Mouse (Mus musculus): ENCODE data around the gene Fktn. TPM values are rescaled to one million over a fixed set of nuclear protein-coding genes. Genes with fewer than 3 reads are reported as not detected.

The Fktn gene
- polyA plus RNA-seq, 1 experiment, result 0.96 TPM

DNA sequence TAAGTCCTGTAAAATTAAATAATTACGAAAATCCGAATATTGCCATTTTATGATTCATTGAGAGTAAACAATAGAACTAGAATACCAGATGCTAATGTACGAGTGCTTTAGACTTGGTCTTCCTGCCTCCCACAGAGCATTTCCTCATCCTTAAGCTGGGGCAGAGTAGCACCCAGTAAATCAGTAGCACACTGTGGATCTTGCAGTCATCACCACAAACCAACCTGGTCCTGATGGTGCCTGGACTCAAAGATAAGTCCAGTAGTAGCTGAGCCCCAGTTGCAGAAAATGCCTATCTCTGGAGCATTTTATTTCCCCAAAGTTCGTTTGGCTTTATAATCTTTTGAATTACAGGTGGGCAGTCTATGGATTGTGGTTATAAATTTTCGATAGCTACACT lies 73.1 kb downstream of the Fktn start:
- H3K4me3 ChIP-seq (ENCODE audit: low read depth, low read length), result no peak overlapping the region
- no peak for TF ChIP-seq CTCF (IDR thresholded peaks at IDR 0.05; ENCODE audit: extremely low read depth, insufficient read length, insufficient replicate concordance, low read depth, low read length)
- no peak for TF ChIP-seq POLR2A (IDR thresholded peaks at IDR 0.05; ENCODE audit: low read depth, low read length)
- WGBS, result 66% methylated on average over 5 of the region's 5 CpGs
- no peaks in the 10 kb centered on the region for H3K4me1 ChIP-seq (ENCODE audit: control insufficient read depth, insufficient read depth, insufficient read length, low read length)
- H3K36me3 ChIP-seq (ENCODE audit: control insufficient read depth, insufficient read depth, low read length), result no peaks in the 10 kb centered on the region
- H3K27me3 ChIP-seq (ENCODE audit: control insufficient read depth, insufficient read depth, low read length), result no peaks in the 10 kb centered on the region
- H3K27ac ChIP-seq (ENCODE audit: insufficient read depth, low read depth, low read length), result no peak overlapping the region

DNA sequence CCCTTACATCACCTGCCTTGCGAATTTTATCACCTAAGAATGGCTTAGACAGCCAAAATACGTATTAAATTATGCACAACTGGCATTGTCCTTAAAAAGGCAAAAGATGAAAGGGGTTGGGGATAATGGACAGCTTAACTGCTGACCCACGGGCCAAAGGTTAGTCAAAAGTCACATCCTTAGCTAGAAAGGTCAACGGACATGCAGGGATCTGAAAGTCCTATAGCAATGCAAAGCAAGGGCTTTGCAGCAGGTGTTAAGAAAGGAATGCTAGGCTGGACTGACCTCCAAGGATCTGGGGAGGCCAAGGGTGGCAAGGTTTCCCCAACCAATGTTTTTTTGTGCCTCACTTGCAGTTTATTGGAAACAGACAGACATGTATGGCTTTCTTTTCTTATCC lies 75.5 kb downstream of the Fktn start:
- TF ChIP-seq CTCF (IDR thresholded peaks at IDR 0.05; ENCODE audit: extremely low read depth, insufficient read length, insufficient replicate concordance, low read depth, low read length), result no peak
- no peak for TF ChIP-seq POLR2A (IDR thresholded peaks at IDR 0.05; ENCODE audit: low read depth, low read length)
- 44% methylated on average over 4 of the region's 4 CpGs for WGBS
- no peaks in the 10 kb centered on the region for H3K4me1 ChIP-seq (ENCODE audit: control insufficient read depth, insufficient read depth, insufficient read length, low read length)
- H3K36me3 ChIP-seq (ENCODE audit: control insufficient read depth, insufficient read depth, low read length), result no peaks in the 10 kb centered on the region
- no peak overlapping the region for H3K4me3 ChIP-seq (ENCODE audit: low read depth, low read length)
- no peak overlapping the region for H3K27ac ChIP-seq (ENCODE audit: insufficient read depth, low read depth, low read length)
- no peaks in the 10 kb centered on the region for H3K27me3 ChIP-seq (ENCODE audit: control insufficient read depth, insufficient read depth, low read length)

DNA sequence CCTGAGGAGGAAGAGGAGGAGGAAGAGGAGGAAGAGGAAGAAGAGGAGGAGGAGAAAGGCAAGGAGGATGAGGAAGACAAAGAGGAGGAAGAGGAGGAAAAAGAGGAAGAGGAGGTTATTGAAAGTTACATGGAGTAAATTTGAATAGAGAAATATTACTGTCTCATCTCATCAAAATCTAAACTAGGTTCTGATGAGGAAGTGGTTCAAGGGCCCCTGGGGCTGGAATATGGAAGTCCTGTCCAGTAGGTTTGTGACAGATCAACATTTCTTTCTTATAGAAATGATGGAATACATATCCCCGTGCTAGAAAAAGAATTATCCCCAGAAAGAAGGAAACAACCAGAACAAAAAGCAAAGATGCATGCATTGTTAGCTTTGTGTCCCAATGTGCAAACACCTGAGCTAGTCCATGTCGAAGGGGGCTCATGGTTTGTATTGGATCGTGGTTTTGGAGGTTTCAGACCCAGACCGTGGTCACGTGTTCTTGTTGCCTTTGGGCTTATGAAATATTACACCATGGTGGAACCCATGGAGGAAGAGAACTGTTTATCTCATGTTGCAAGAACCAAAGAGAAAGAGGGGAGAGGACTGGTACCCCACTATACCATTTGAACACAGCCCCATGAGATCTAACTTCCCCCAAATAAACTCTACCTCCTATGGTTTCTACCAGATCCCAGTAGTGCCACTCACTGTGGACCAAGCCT lies 80.6 kb downstream of the Fktn start:
- no peak overlapping the region for H3K4me3 ChIP-seq (ENCODE audit: low read depth, low read length)
- no peaks in the 10 kb centered on the region for H3K4me1 ChIP-seq (ENCODE audit: control insufficient read depth, insufficient read depth, insufficient read length, low read length)
- H3K36me3 ChIP-seq (ENCODE audit: control insufficient read depth, insufficient read depth, low read length), result no peaks in the 10 kb centered on the region
- WGBS, result 88% methylated on average over 5 of the region's 5 CpGs
- no peak overlapping the region for H3K27ac ChIP-seq (ENCODE audit: insufficient read depth, low read depth, low read length)
- H3K27me3 ChIP-seq (ENCODE audit: control insufficient read depth, insufficient read depth, low read length), result no peaks in the 10 kb centered on the region
- TF ChIP-seq CTCF (IDR thresholded peaks at IDR 0.05; ENCODE audit: extremely low read depth, insufficient read length, insufficient replicate concordance, low read depth, low read length) (no peak), POLR2A (IDR thresholded peaks at IDR 0.05; ENCODE audit: low read depth, low read length) (no peak)

DNA sequence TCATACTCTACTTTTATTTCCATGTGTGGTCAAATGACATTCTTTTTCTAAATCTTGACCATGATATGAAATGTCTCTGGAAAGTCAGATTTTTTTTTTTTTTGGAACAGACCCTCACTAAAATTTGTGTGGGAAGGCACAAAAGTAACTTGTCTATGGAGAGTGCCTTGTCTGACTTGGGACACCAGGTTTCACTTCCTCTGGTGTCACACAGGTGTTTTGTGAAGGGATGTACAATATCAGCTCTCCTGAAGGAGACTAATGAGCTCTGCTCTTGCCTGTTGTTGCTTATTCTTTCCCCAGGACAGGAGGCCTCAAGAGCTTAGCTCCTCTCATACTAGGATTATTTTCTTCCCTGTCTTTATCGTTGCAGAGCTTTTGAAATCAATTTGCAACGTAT lies 81.3 kb downstream of the Fktn start:
- H3K4me3 ChIP-seq (ENCODE audit: low read depth, low read length), result no peak overlapping the region
- H3K36me3 ChIP-seq (ENCODE audit: control insufficient read depth, insufficient read depth, low read length), result no peaks in the 10 kb centered on the region
- no peaks in the 10 kb centered on the region for H3K27me3 ChIP-seq (ENCODE audit: control insufficient read depth, insufficient read depth, low read length)
- no peak overlapping the region for H3K27ac ChIP-seq (ENCODE audit: insufficient read depth, low read depth, low read length)
- TF ChIP-seq CTCF (IDR thresholded peaks at IDR 0.05; ENCODE audit: extremely low read depth, insufficient read length, insufficient replicate concordance, low read depth, low read length) (no peak), POLR2A (IDR thresholded peaks at IDR 0.05; ENCODE audit: low read depth, low read length) (no peak)
- 77% methylated on average over 2 of the region's 2 CpGs for WGBS
- no peaks in the 10 kb centered on the region for H3K4me1 ChIP-seq (ENCODE audit: control insufficient read depth, insufficient read depth, insufficient read length, low read length)

DNA sequence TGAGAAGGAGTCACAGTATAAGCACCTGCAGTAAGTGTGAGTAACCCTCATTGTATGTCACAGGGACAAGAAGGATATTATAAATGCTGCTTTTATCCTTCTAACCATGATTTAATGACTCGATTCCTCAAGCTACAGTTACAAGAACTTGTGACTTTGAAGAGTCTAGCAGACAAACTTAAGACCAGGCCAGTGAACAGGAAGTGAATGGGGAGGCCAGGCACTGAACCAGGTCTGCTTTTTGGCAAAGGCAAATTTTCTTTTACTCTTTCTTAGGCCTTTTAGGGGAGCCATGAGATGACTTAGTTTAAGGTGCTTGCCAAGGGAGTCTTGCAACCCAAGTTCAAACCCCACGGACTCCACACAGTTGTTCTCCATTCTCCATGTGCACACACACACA lies 81.9 kb downstream of the Fktn start:
- TF ChIP-seq POLR2A (IDR thresholded peaks at IDR 0.05; ENCODE audit: low read depth, low read length) (no peak), CTCF (IDR thresholded peaks at IDR 0.05; ENCODE audit: extremely low read depth, insufficient read length, insufficient replicate concordance, low read depth, low read length) (no peak)
- 80% methylated on average over 2 of the region's 2 CpGs for WGBS
- no peaks in the 10 kb centered on the region for H3K27me3 ChIP-seq (ENCODE audit: control insufficient read depth, insufficient read depth, low read length)
- no peak overlapping the region for H3K4me3 ChIP-seq (ENCODE audit: low read depth, low read length)
- no peaks in the 10 kb centered on the region for H3K4me1 ChIP-seq (ENCODE audit: control insufficient read depth, insufficient read depth, insufficient read length, low read length)
- no peak overlapping the region for H3K27ac ChIP-seq (ENCODE audit: insufficient read depth, low read depth, low read length)
- no peaks in the 10 kb centered on the region for H3K36me3 ChIP-seq (ENCODE audit: control insufficient read depth, insufficient read depth, low read length)

DNA sequence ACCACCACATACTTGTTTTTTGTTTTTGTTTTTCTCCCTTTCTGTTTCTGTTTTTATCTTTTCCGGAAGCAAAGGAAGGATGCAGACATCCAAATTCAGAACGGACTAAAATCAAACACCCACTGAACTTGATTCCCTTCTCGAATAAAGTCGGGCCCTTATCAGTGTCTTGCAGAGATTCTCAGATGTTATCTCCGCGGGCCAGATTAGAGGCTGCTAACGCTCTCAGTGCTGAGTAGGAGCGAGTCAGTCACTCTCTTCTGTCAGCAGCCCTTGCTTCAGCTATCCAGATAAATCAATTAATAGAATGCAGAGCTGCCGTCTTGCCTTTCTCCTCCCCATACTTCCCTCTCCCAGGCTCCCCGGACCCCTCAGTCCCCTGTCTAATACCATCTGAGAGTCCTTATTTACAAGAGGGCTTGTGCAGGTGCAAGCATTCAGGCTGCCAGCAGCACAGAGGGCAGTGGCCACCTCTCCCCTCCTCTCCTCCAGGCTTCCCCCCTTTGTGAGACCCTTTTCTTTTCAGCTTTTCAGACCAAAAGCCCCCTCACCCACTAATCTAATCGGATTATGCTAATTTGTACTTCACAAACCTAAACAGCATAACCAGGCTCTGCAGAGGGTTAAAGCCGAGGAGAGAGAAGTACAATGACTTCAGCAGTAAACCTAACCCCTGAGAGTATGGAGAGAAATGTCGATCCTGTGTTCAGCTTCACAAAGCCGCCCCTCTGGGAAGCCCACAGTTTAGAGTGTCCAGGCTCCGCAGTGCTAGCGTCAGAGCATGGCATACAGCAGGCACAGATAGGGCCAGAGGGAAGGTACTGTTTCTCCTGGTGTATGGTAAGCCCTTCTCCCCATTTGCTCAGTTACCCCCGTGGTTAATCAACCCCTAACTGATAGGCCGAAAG lies 83.3 kb downstream of the Fktn start:
- Histone ChIP-seq H3K27ac (ENCODE audit: insufficient read depth, low read depth, low read length) (no peak overlapping the region), H3K4me1 (ENCODE audit: control insufficient read depth, insufficient read depth, insufficient read length, low read length) (no peaks in the 10 kb centered on the region), H3K4me3 (ENCODE audit: low read depth, low read length) (no peak overlapping the region), H3K36me3 (ENCODE audit: control insufficient read depth, insufficient read depth, low read length) (no peaks in the 10 kb centered on the region), H3K27me3 (ENCODE audit: control insufficient read depth, insufficient read depth, low read length) (no peaks in the 10 kb centered on the region)
- no peak for TF ChIP-seq CTCF (IDR thresholded peaks at IDR 0.05; ENCODE audit: extremely low read depth, insufficient read length, insufficient replicate concordance, low read depth, low read length)
- no peak for TF ChIP-seq POLR2A (IDR thresholded peaks at IDR 0.05; ENCODE audit: low read depth, low read length)
- WGBS, result 33% methylated on average over 18 of the region's 18 CpGs

Data from small intestine, adult 2 months (tissue).